Mouse (Mus musculus): ENCODE measurements around the gene Tshz2. TPM values are rescaled to one million over a fixed set of nuclear protein-coding genes. Genes with fewer than 3 reads are reported as not detected.
A peak's percentile ranks its signal among the peaks of the same experiment; 100 is the strongest.

Tshz2 gene
- polyA plus RNA-seq, 1 experiment from 2014 or later: 43.0 TPM

DNA sequence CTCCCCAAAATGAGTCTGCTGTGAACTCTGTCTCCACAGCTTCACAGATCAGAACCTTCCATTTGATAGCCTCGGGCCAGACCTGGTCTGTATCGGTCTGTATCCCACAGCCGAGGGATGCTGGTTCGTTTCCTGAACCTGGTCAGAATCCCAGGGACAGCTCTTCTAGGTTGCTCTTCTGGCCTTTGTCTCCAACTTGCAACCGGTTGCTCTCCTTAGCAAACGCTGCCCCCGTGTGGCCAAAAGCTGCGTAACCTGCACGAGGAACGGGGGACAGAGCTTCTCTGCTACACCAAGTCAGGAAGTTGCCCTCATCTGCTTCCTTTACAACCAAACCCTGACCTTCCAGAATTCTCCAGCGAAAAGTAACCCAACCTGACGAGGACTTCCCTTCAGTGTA is 468.3 kb downstream of the Tshz2 start:
- Histone ChIP-seq H3K9ac (no peak overlapping the region), H3K9me3 (no peaks in the 10 kb centered on the region), H3K4me1 (replicated peaks) (0 out of 2 replicates have a peak, but pooled peaks cover 4% of the 10 kb centered on the region), H3K27ac (no peak overlapping the region), H3K4me2 (no peak overlapping the region), H3K27me3 (no peaks in the 10 kb centered on the region), H3K4me3 (no peak overlapping the region), H3K36me3 (no peaks in the 10 kb centered on the region)
- WGBS: 5% methylated on average over 12 of the region's 12 CpGs
- ATAC-seq (ENCODE audit: low FRiP score): peak; percentile 49; the same call in 1 of the 2 replicates

DNA sequence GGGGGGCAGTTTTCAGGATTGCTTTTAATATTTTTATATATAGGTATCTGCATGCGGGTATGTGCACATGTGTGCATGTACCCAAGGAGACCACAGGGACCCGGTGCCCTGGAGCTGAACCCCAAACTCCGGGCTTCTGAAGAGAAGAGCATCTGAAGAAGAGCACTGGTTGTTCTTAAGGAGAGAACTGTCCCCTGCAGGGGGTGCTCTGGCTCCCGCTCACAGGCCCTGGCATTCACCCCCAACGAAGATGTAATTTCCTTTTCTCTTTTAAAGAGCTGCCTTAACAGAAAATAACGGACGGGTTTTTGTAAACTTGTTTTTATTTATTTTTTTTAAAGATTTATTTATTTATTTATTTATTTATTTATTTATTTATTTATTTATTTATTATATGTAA is 469.1 kb downstream of the Tshz2 start:
- Histone ChIP-seq H3K4me2 (no peak overlapping the region), H3K4me3 (no peak overlapping the region), H3K9me3 (no peaks in the 10 kb centered on the region), H3K27me3 (no peaks in the 10 kb centered on the region), H3K9ac (no peak overlapping the region), H3K4me1 (replicated peaks) (0 out of 2 replicates have a peak, but pooled peaks cover 4% of the 10 kb centered on the region), H3K27ac (no peak overlapping the region), H3K36me3 (no peaks in the 10 kb centered on the region; the same call in 1 of the 2 replicates)
- 74% methylated on average over 7 of the region's 7 CpGs for WGBS
- ATAC-seq (ENCODE audit: low FRiP score): no peak

DNA sequence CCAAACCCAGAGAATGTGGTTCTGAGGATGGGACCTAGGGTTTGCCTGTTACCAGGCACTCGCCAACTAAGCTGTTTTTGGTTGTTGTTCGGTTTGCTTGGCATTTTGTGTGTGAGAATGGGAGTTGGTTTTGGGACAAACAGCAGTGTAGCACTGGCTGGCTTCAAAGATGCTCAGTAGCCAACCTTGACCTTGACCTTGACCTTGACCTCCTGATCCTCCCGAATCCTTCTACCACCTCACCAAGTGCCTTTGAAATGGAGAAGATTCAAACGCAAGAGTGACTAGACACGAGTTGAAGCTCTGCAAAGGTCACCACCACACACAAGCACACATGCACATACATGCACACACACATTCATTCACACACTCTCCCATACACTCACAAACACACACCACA is 470.5 kb downstream of the Tshz2 start:
- no peak overlapping the region for H3K4me3 ChIP-seq
- no peaks in the 10 kb centered on the region for H3K9me3 ChIP-seq
- H3K36me3 ChIP-seq: no peaks in the 10 kb centered on the region; the same call in 1 of the 2 replicates
- no peaks in the 10 kb centered on the region for H3K27me3 ChIP-seq
- 0 out of 2 replicates have a peak, but pooled peaks cover 4% of the 10 kb centered on the region for H3K4me1 ChIP-seq (replicated peaks)
- no peak overlapping the region for H3K9ac ChIP-seq
- no peak overlapping the region for H3K27ac ChIP-seq
- WGBS: 87% methylated on average over 5 of the region's 5 CpGs
- ATAC-seq (ENCODE audit: low FRiP score): no peak
- no peak overlapping the region for H3K4me2 ChIP-seq

DNA sequence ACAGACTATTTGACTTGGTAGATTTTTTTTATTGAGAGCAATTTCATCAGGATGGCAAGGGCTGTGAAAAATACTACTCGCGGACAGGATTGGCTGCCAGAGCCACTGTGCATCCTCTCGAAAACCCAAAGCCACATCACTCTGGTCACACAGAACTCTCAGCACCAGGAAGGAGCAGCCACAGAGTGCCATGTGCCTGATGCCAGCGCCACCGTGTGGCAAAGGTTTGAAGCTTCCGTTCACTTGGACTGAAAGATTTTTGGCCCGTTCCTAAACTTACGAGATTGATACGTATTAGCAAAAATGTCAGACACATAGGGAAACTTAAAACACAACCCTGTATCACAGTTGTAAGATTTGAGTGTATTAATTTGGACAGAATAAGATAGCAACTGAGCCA is 471.0 kb downstream of the Tshz2 start:
- WGBS: 53% methylated on average over 9 of the region's 9 CpGs
- H3K4me2 ChIP-seq: no peak overlapping the region
- H3K4me3 ChIP-seq: no peak overlapping the region
- 0 out of 2 replicates have a peak, but pooled peaks cover 4% of the 10 kb centered on the region for H3K4me1 ChIP-seq (replicated peaks)
- ATAC-seq (ENCODE audit: low FRiP score): no peak
- H3K27me3 ChIP-seq: no peaks in the 10 kb centered on the region
- no peaks in the 10 kb centered on the region; the same call in 1 of the 2 replicates for H3K36me3 ChIP-seq
- H3K9me3 ChIP-seq: no peaks in the 10 kb centered on the region
- H3K9ac ChIP-seq: no peak overlapping the region
- H3K27ac ChIP-seq: no peak overlapping the region

DNA sequence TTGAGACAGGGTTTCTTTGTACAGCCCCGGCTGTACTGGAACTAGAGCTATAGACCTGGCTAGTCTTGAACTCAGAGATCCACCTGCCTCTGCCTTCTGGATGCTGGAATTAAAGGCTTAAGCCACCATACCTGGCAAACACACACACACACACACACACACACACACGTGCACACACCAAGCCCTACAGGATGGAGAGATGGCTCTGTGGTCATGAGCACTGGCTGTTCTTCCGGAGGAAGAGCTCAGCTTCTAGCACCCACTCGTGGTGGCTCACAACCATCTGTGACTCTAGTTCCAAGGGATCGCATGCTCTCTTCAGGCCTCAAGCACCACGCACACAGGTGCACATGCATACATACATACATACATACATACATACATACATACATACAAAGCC is 471.6 kb downstream of the Tshz2 start:
- Histone ChIP-seq H3K27ac (no peak overlapping the region), H3K27me3 (no peaks in the 10 kb centered on the region), H3K36me3 (no peaks in the 10 kb centered on the region; the same call in none of the 2 replicates), H3K9me3 (no peaks in the 10 kb centered on the region), H3K4me3 (no peak overlapping the region), H3K4me2 (no peak overlapping the region), H3K4me1 (replicated peaks) (peaks cover 7% of the 10 kb centered on the region; the same call in 1 of the 2 replicates), H3K9ac (no peak overlapping the region)
- WGBS: 95% methylated on average over 6 of the region's 6 CpGs
- ATAC-seq (ENCODE audit: low FRiP score): no peak

DNA sequence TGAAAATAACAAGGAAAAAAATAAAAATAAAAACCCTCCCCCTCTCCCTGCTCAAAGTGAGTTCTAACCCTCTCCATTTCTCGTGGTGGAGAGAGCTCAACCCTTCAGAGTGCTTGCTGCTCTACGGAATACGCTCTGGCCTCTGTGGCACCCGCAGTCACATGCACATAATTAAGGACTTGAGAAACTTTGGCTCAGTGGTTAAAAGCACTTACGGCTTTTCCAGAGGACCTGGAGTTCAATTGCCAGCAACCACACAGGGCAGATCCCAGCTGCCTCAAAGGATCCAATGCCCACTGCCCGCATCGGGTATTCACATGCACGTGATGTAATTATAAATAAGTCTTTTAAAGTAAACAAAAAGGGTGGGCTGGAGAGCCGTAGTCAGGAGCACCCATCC is 473.2 kb downstream of the Tshz2 start:
- H3K4me2 ChIP-seq: no peak overlapping the region
- H3K4me1 ChIP-seq (replicated peaks): peaks cover 12% of the 10 kb centered on the region; the same call in 1 of the 2 replicates
- H3K4me3 ChIP-seq: no peak overlapping the region
- H3K27me3 ChIP-seq: no peaks in the 10 kb centered on the region
- no peak overlapping the region for H3K9ac ChIP-seq
- ATAC-seq (ENCODE audit: low FRiP score): no peak
- H3K36me3 ChIP-seq: peaks cover 5% of the 10 kb centered on the region
- no peak overlapping the region for H3K27ac ChIP-seq
- no peaks in the 10 kb centered on the region for H3K9me3 ChIP-seq
- 83% methylated on average over 9 of the region's 9 CpGs for WGBS

DNA sequence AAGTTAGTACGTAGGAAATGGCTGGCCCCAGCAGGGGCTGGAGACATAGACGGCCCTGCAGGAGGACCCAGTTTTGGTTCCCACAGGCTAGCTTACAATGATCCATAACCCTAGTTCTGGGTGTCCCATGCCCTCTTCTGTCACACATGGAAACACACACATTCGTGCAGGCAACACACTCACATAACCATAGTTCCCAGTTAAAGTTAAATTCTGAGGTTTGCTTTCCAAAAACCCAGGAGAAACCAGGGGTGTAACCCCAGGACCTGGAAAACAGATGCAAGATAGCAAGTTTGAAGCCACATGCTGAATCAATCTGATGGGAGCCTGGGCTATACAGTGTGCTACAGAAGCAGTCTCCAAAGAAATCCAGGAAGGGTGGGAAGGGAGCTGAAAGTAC is 475.0 kb downstream of the Tshz2 start:
- no peaks in the 10 kb centered on the region for H3K27me3 ChIP-seq
- H3K4me3 ChIP-seq: no peak overlapping the region
- H3K9ac ChIP-seq: no peak overlapping the region
- H3K4me1 ChIP-seq (replicated peaks): peaks cover 18% of the 10 kb centered on the region
- H3K9me3 ChIP-seq: no peaks in the 10 kb centered on the region
- H3K4me2 ChIP-seq: no peak overlapping the region
- peaks cover 5% of the 10 kb centered on the region for H3K36me3 ChIP-seq
- no peak for ATAC-seq (ENCODE audit: low FRiP score)
- WGBS: 91% methylated on average over 3 of the region's 3 CpGs
- H3K27ac ChIP-seq: no peak overlapping the region

DNA sequence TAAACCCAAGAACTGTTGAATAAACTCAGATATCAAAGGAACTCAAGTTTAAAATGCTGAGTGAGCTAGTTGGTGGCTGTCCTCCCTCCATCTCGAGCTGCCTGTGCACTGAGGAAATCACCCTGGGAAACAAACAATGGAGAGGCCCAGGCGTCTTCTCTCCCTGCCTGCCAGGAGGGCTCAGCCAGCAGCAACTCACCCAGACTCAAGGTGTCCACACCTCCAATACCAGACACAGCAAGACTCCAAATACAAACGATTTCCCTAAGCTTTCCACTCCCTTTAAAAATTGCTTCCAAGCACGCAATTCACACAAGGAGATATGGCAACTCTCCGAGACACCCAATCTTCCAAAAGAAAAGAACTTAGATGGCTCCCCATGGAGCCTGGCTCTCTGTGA is 476.7 kb downstream of the Tshz2 start:
- Histone ChIP-seq H3K27ac (no peak overlapping the region), H3K4me2 (no peak overlapping the region), H3K4me3 (no peak overlapping the region), H3K9ac (no peak overlapping the region), H3K36me3 (peaks cover 18% of the 10 kb centered on the region), H3K27me3 (no peaks in the 10 kb centered on the region), H3K9me3 (no peaks in the 10 kb centered on the region), H3K4me1 (replicated peaks) (peaks cover 22% of the 10 kb centered on the region)
- ATAC-seq (ENCODE audit: low FRiP score): no peak
- 40% methylated on average over 5 of the region's 5 CpGs for whole genome bisulfite sequencing

DNA sequence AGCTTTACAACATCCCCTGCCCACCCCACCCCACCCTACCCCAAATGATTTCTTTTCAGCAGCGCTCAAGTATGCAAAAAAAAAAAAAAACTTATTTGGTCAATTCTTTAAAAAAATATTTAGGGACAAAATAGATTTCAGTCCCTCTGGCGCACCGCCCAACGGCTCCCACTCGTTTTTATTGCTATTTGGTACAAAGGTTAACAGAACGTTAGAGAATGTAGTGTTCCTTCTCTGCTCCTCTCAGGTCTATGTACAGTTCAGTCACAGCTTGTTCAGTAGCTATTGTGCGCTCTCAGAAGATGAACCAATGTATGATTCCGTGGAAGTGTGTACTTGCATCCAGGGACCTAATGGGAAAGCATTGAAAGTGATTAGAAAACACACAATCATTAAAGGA is 477.5 kb downstream of the Tshz2 start:
- peaks cover 25% of the 10 kb centered on the region for H3K36me3 ChIP-seq
- 83% methylated on average over 8 of the region's 8 CpGs for WGBS
- ATAC-seq (ENCODE audit: low FRiP score): no peak
- H3K4me2 ChIP-seq: no peak overlapping the region
- H3K27me3 ChIP-seq: no peaks in the 10 kb centered on the region
- no peak overlapping the region for H3K9ac ChIP-seq
- no peak overlapping the region for H3K27ac ChIP-seq
- no peak overlapping the region for H3K4me3 ChIP-seq
- H3K9me3 ChIP-seq: no peaks in the 10 kb centered on the region
- peaks cover 22% of the 10 kb centered on the region for H3K4me1 ChIP-seq (replicated peaks)

DNA sequence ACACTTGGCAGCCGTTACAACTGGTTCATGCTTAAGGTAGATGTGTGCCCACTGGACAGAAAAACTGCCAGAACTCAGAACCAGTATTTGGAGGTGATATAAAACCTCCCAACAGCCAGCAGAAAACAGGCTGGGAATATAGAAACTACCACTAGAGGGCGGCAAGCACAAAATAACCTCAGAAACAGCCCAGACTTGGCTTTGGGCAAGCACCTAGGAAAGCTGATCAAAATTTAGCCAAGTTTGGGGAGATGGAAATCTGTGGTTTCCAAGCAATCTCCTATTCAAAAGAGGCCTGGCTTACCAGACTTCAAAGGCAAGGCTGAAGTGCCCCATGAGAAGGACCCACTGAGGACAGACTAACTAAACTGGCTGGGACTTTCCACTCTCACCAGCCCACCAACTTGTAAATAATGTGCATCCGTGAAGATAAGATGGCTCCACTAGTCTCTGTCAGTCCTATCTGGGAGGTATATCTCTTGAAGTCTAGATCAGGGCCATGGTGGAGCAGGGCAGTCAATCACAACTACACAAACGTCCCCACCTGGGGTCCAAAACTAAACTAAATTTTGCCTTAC is 484.0 kb downstream of the Tshz2 start:
- Histone ChIP-seq H3K27ac (no peak overlapping the region), H3K27me3 (no peaks in the 10 kb centered on the region), H3K9me3 (no peaks in the 10 kb centered on the region), H3K9ac (no peak overlapping the region), H3K4me3 (no peak overlapping the region), H3K4me2 (no peak overlapping the region), H3K4me1 (replicated peaks) (peaks cover 28% of the 10 kb centered on the region), H3K36me3 (peaks cover 50% of the 10 kb centered on the region)
- WGBS: 54% methylated on average over 4 of the region's 4 CpGs
- no peak for ATAC-seq (ENCODE audit: low FRiP score)

DNA sequence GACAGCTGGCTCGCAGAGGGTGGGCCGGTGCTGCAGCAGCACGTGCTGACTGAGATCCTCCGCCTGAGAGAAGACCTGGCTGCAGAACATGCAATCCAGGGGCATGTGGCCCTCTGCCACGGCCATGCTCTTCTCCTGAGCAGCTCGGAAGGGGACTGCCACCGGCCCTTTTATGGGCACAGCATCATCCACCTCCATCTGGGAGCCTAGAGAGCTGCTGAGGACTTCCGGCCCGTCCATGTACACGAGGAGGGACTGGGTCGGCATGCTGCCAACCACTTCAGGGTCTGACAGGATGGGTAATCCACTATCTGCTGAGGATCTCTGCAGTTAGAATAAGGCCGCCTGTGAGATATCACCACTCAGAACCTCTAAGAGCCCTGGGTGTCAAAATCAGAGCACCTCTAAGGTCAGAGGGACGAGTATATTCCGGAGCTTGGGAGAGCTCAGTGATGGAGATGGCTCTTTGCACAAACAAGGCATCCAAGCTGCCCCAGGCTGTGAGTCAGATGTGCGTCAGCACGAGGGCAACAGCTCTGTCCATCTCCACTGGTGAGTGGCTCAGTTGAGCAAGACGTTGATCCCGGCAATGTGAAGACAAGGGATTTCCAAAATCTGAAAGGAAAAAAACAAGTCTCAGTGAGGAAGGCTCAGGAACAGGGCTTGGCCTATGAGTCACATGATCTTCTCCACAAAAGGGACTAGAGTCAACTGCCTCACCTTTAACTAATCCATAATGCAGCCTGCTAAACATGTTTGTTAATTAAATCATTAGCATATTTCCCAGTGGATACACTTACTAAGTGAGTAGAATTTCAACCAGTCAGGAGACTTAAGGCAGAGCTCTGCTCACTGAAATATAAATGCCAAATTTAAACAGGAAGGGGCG is 487.6 kb downstream of the Tshz2 start:
- Histone ChIP-seq H3K4me1 (replicated peaks) (peaks cover 33% of the 10 kb centered on the region), H3K4me2 (no peak overlapping the region), H3K36me3 (peaks cover 28% of the 10 kb centered on the region), H3K27ac (no peak overlapping the region), H3K27me3 (no peaks in the 10 kb centered on the region), H3K9me3 (no peaks in the 10 kb centered on the region), H3K4me3 (no peak overlapping the region), H3K9ac (no peak overlapping the region)
- no peak for ATAC-seq (ENCODE audit: low FRiP score)
- 92% methylated on average over 19 of the region's 19 CpGs for WGBS

Data from hindbrain, embryonic 13.5 days (tissue).